Mouse (Mus musculus) kidney, postnatal 0 days (tissue): ENCODE measurements at regions not wholly inside any gene's neighbourhood (a gene's known extent, or its start where the extent isn't known, plus 50 kb on each side); places are given as distances from the start of the nearest gene placed in this dataset.

Experiments used
- ATAC-seq: fragments of 200-750 bp; cut with Nextera tagmentation; replicated peaks from 2 replicates; pipeline ENCODE4 v1.8.0; 2017; ENCODE audit warnings: low read depth, moderate number of reproducible peaks, moderate TSS enrichment, moderate library complexity; ENCODE audit not compliant: low FRiP score
- DNase-seq: peaks from one replicate; pipeline ENCODE4 v3.0.0-alpha.2; 2016; ENCODE audit warnings: low spot score
- H3K27ac ChIP-seq: fragments of 300-500 bp; sonication (generic); 2 replicates; pipeline ENCODE4 v1.5.1; 2014; ENCODE audit warnings: mild to moderate bottlenecking
- H3K27me3 ChIP-seq: fragments of 300-500 bp; sonication (generic); 2 replicates; pipeline ENCODE4 v1.6.1; 2014; ENCODE audit warnings: low read length, mixed read lengths; ENCODE audit not compliant: insufficient read depth
- H3K36me3 ChIP-seq: fragments of 300-500 bp; sonication (generic); 2 replicates; pipeline ENCODE4 v1.6.1; 2014; ENCODE audit warnings: low read length, mixed read lengths; ENCODE audit not compliant: insufficient read depth
- H3K4me1 ChIP-seq: fragments of 300-500 bp; sonication (generic); replicated peaks from 2 replicates; pipeline ENCODE4 v1.6.1; 2014; ENCODE audit warnings: antibody characterized with exemption, low read length, mixed read lengths; ENCODE audit not compliant: insufficient read depth
- H3K4me2 ChIP-seq: fragments of 300-500 bp; sonication (generic); 2 replicates; pipeline ENCODE4 v1.6.1; 2014; ENCODE audit warnings: mild to moderate bottlenecking, low read length, moderate library complexity, mixed read lengths
- H3K4me3 ChIP-seq: fragments of 300-500 bp; sonication (generic); replicated peaks from 2 replicates; pipeline ENCODE4 v1.5.1; 2014; ENCODE audit warnings: low read depth, low read length
- H3K9ac ChIP-seq: fragments of 300-500 bp; sonication (generic); 2 replicates; pipeline ENCODE4 v1.6.1; 2014; ENCODE audit warnings: low read depth, low read length
- H3K9me3 ChIP-seq: fragments of 300-500 bp; sonication (generic); replicated peaks from 2 replicates; pipeline ENCODE4 v1.6.1; 2016; ENCODE audit warnings: low read length, inconsistent platforms, mixed read lengths
- CTCF ChIP-seq: IDR thresholded peaks from 2 replicates; pipeline ENCODE4 v1.5.1; 2016; ENCODE audit warnings: antibody characterized with exemption, low read depth, mild to moderate bottlenecking, moderate library complexity
- WGBS: fragments of 180-500 bp; shearing (Covaris S2); extraction: QIAGEN DNeasy Blood & Tissue Kit; methylation state at CpG from one replicate; pipeline ENCODE4 v1.1.7; 2014; 5-methylcytosine and 5-hydroxymethylcytosine counted together

GRCm38 (mm10) chr1:78907591-78907990 lies 91.0 kb downstream of the Kcne4 start:
- H3K4me1 ChIP-seq = no peaks in the 10 kb centered on the region
- H3K9ac ChIP-seq = no peak overlapping the region
- 31% methylated on average over 1 of the region's 1 CpGs for WGBS
- no peak; the same call in 1 of the 2 replicates for ATAC-seq
- no peak overlapping the region for H3K4me3 ChIP-seq
- no peaks in the 10 kb centered on the region for H3K27me3 ChIP-seq
- no peaks in the 10 kb centered on the region for H3K9me3 ChIP-seq
- DNase-seq = no peak
- H3K36me3 ChIP-seq = no peaks in the 10 kb centered on the region
- TF ChIP-seq CTCF = no peak
- H3K27ac ChIP-seq = 0 out of 2 replicates have a peak overlapping the region, but pooled peaks have one; percentile 0
- H3K4me2 ChIP-seq = no peak overlapping the region

- 20% methylated on average over 5 of the region's 5 CpGs for WGBS
- no peak for TF ChIP-seq CTCF
- Histone ChIP-seq H3K27me3 (no peaks in the 10 kb centered on the region), H3K27ac (0 out of 2 replicates have a peak overlapping the region, but pooled peaks have one; percentile 0), H3K9me3 (no peaks in the 10 kb centered on the region), H3K4me2 (no peak overlapping the region), H3K36me3 (no peaks in the 10 kb centered on the region), H3K4me3 (no peak overlapping the region), H3K9ac (no peak overlapping the region), H3K4me1 (no peaks in the 10 kb centered on the region)
- peak; percentile 81 for DNase-seq
- peak; percentile 86 for ATAC-seq
Observed at GRCm38 (mm10) chr1:78907991-78908390, 91.4 kb downstream of the Kcne4 start.

- peak; percentile 55 for DNase-seq
Observed at GRCm38 (mm10) chr1:78913791-78914190, 97.2 kb downstream of the Kcne4 start.

GRCm38 (mm10) chr1:78919863-78920262 lies 103.3 kb downstream of the Kcne4 start:
- no peak for DNase-seq
- H3K4me1 ChIP-seq = no peaks in the 10 kb centered on the region
- no peak overlapping the region for H3K4me2 ChIP-seq
- no peak overlapping the region for H3K9ac ChIP-seq
- no peaks in the 10 kb centered on the region for H3K27me3 ChIP-seq
- H3K4me3 ChIP-seq = no peak overlapping the region
- no peak for TF ChIP-seq CTCF
- H3K9me3 ChIP-seq = no peaks in the 10 kb centered on the region
- WGBS = 43% methylated on average over 1 of the region's 1 CpGs
- no peak overlapping the region for H3K27ac ChIP-seq
- no peak for ATAC-seq
- H3K36me3 ChIP-seq = no peaks in the 10 kb centered on the region

More at GRCm38 (mm10) chr1:78913791-78914190, 97.2 kb downstream of the Kcne4 start:
- Histone ChIP-seq H3K4me3 (no peak overlapping the region), H3K4me2 (no peak overlapping the region), H3K27me3 (no peaks in the 10 kb centered on the region), H3K9me3 (no peaks in the 10 kb centered on the region), H3K4me1 (no peaks in the 10 kb centered on the region), H3K27ac (no peak overlapping the region), H3K9ac (no peak overlapping the region), H3K36me3 (no peaks in the 10 kb centered on the region)
- no peak; the same call in 1 of the 2 replicates for ATAC-seq
- 28% methylated on average over 2 of the region's 2 CpGs for WGBS
- TF ChIP-seq CTCF = no peak

GRCm38 (mm10) chr1:78929975-78930374 lies 113.4 kb downstream of the Kcne4 start:
- WGBS = 88% methylated on average over 1 of the region's 1 CpGs
- no peaks in the 10 kb centered on the region for H3K27me3 ChIP-seq
- H3K36me3 ChIP-seq = no peaks in the 10 kb centered on the region
- H3K4me1 ChIP-seq = no peaks in the 10 kb centered on the region
- no peak for TF ChIP-seq CTCF
- H3K4me3 ChIP-seq = no peak overlapping the region
- DNase-seq = no peak
- ATAC-seq = no peak
- no peak overlapping the region for H3K27ac ChIP-seq
- H3K9me3 ChIP-seq = no peaks in the 10 kb centered on the region
- H3K4me2 ChIP-seq = no peak overlapping the region
- no peak overlapping the region for H3K9ac ChIP-seq

- no peak for DNase-seq
- no peak overlapping the region for H3K9ac ChIP-seq
- no peaks in the 10 kb centered on the region for H3K36me3 ChIP-seq
- H3K9me3 ChIP-seq = no peaks in the 10 kb centered on the region
- H3K4me2 ChIP-seq = no peak overlapping the region
- no peaks in the 10 kb centered on the region for H3K27me3 ChIP-seq
- no peak overlapping the region for H3K4me3 ChIP-seq
- H3K4me1 ChIP-seq = no peaks in the 10 kb centered on the region
- no peak for ATAC-seq
- no peak overlapping the region for H3K27ac ChIP-seq
- no peak for TF ChIP-seq CTCF
Observed at GRCm38 (mm10) chr1:78939871-78940270, 123.3 kb downstream of the Kcne4 start.

GRCm38 (mm10) chr1:78945588-78945987 lies 129.0 kb downstream of the Kcne4 start:
- Histone ChIP-seq H3K4me3 (no peak overlapping the region), H3K36me3 (no peaks in the 10 kb centered on the region), H3K27me3 (no peaks in the 10 kb centered on the region), H3K4me1 (no peaks in the 10 kb centered on the region), H3K27ac (no peak overlapping the region), H3K4me2 (no peak overlapping the region), H3K9ac (no peak overlapping the region), H3K9me3 (no peaks in the 10 kb centered on the region)
- 29% methylated on average over 2 of the region's 2 CpGs for WGBS
- no peak for TF ChIP-seq CTCF
- no peak for ATAC-seq
- peak; percentile 57 for DNase-seq
